In genomic region chr12:29728294-29728693, GRCm38 (mm10) we compare ENCODE assay signal across 18 mouse cellular contexts.
"Had no signal": no experiment of that assay in that cellular context is flagged by ENCODE, and none has a peak within 500 bp of the region (broad histone marks: within the 10 kb centered on the region; RNA-seq: fewer than 3 reads in every experiment).

No protein-coding gene starts in this region.

- DNase-seq: kidney, postnatal 25 days; layer of hippocampus, adult 9-11 months; liver, embryonic 13.5 days; lung, adult 2 months; lung, postnatal 14 days; lung, postnatal 4 days; right cerebral cortex, adult 18-20 months; right cerebral cortex, postnatal 14 days; right cerebral cortex, postnatal 4 days; thymus, adult 2 months; thymus, postnatal 14 days; thymus, postnatal 4 days had no signal

- ATAC-seq: midbrain, embryonic 15.5 days had no signal

- H3K27me3 ChIP-seq: liver, embryonic 13.5 days; midbrain, embryonic 12.5 days; midbrain, embryonic 15.5 days; neural tube, embryonic 12.5 days had no signal

- H3K4me2 ChIP-seq: liver, embryonic 13.5 days; midbrain, embryonic 12.5 days; midbrain, embryonic 15.5 days; neural tube, embryonic 12.5 days had no signal

- H3K9ac ChIP-seq: liver, embryonic 13.5 days; midbrain, embryonic 12.5 days; midbrain, embryonic 15.5 days; neural tube, embryonic 12.5 days had no signal

- H3K27ac ChIP-seq: kidney, postnatal 0 days; layer of hippocampus, adult 2 months; liver, embryonic 13.5 days; midbrain, embryonic 12.5 days; midbrain, embryonic 15.5 days; neural tube, embryonic 12.5 days; stomach, postnatal 0 days had no signal

- H3K9me3 ChIP-seq: liver, embryonic 13.5 days; midbrain, embryonic 12.5 days; midbrain, embryonic 15.5 days; neural tube, embryonic 12.5 days had no signal

- H3K4me3 ChIP-seq: layer of hippocampus, adult 2 months; liver, embryonic 13.5 days; midbrain, embryonic 12.5 days; midbrain, embryonic 15.5 days; neural tube, embryonic 12.5 days had no signal

- H3K36me3 ChIP-seq: liver, embryonic 13.5 days; midbrain, embryonic 12.5 days; midbrain, embryonic 15.5 days; neural tube, embryonic 12.5 days had no signal

- H3K4me1 ChIP-seq: liver, embryonic 13.5 days had no signal
